Mouse (Mus musculus) small intestine, adult 2 months (tissue): Measurements from ENCODE around the gene Senp6. TPM values are rescaled to one million over a fixed set of nuclear protein-coding genes. Genes with fewer than 3 reads are reported as not detected.

Experiments
- H3K27ac ChIP-seq: fragments of 200-500 bp; 2 replicates; pipeline ENCODE4 v1.5.1; 2012; ENCODE audit warnings: low read depth, low read length, control low read depth, inconsistent platforms; ENCODE audit not compliant: insufficient read depth
- H3K27me3 ChIP-seq: fragments of 200-500 bp; 2 replicates; pipeline ENCODE4 v1.6.1; 2012; ENCODE audit warnings: mild to moderate bottlenecking, moderate library complexity, low read length, inconsistent platforms; ENCODE audit not compliant: control insufficient read depth, insufficient read depth
- H3K36me3 ChIP-seq: fragments of 200-500 bp; 2 replicates; pipeline ENCODE4 v1.6.1; 2012; ENCODE audit warnings: mild to moderate bottlenecking, low read length, control low read depth, inconsistent platforms; ENCODE audit not compliant: control insufficient read depth, insufficient read depth
- H3K4me1 ChIP-seq: fragments of 200-500 bp; 2 replicates; pipeline ENCODE4 v1.6.1; 2012; ENCODE audit warnings: low read length, inconsistent platforms, mixed read lengths; ENCODE audit not compliant: control insufficient read depth, insufficient read depth, insufficient read length
- H3K4me3 ChIP-seq: fragments of 200-500 bp; 2 replicates; pipeline ENCODE4 v1.5.1; 2012; ENCODE audit warnings: low read depth, mild to moderate bottlenecking, control low read depth, inconsistent platforms, low read length, moderate library complexity
- CTCF ChIP-seq: fragments of 200-500 bp; IDR thresholded peaks from 2 replicates; pipeline ENCODE4 v1.5.1; 2012; ENCODE audit warnings: low read depth, mild to moderate bottlenecking, control low read depth, inconsistent platforms, low read length, moderate library complexity, mixed read lengths; ENCODE audit not compliant: insufficient replicate concordance, insufficient read length; ENCODE audit errors: extremely low read depth
- POLR2A ChIP-seq: fragments of 200-500 bp; IDR thresholded peaks from 2 replicates; pipeline ENCODE4 v1.6.1; 2012; ENCODE audit warnings: low read depth, mild to moderate bottlenecking, control low read depth, inconsistent platforms, low read length, moderate library complexity
- WGBS: fragments of 180-500 bp; shearing (Covaris S2); methylation state at CpG from one replicate; pipeline ENCODE4 v1.1.7; 2018; 5-methylcytosine and 5-hydroxymethylcytosine counted together
- polyA plus RNA-seq: library from polyadenylated mRNA; depleted of rRNA; stranded (reverse); fragments of >200 nt; gene quantifications from 2 replicates; pipeline ENCODE4 v1.2.3, GENCODE M21; 2012

The Senp6 gene
- polyA plus RNA-seq, 1 experiment = 14.9 TPM

DNA sequence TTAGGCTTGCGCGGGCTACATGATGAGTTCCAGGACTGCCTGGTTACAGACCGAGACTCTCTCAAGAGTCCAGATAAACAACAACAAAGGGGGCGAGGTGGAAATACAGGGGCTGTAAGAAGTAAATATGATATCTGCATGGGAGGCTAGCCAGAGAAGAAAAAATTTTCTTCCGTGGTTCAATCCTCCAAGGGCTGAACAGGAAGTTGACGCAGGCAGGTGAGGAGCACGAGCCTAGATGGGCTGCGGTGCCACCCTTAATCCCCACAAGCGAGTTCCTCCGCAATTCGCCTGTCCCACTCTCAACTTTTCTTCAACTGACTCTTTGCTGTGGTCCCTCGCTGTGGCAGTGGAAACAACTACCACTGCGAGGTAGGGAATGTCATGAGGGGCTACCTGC, 97.5 kb downstream of the Senp6 start:
- under 1% methylated on average over 13 of the region's 13 CpGs for WGBS
- Histone ChIP-seq H3K27ac (0 out of 2 replicates have a peak overlapping the region, but pooled peaks have one; percentile 0), H3K4me1 (no peaks in the 10 kb centered on the region; the same call in 1 of the 2 replicates), H3K36me3 (no peaks in the 10 kb centered on the region), H3K4me3 (peak overlapping the region; percentile 99), H3K27me3 (no peaks in the 10 kb centered on the region)
- TF ChIP-seq POLR2A (no peak), CTCF (0 out of 2 replicates have a peak, but pooled peaks have one; percentile 4)

- no peaks in the 10 kb centered on the region for H3K36me3 ChIP-seq
- TF ChIP-seq CTCF = 0 out of 2 replicates have a peak, but pooled peaks have one; percentile 4
- peak; percentile 95 for TF ChIP-seq POLR2A
- under 1% methylated on average over 69 of the region's 69 CpGs for WGBS
- no peaks in the 10 kb centered on the region; the same call in 1 of the 2 replicates for H3K4me1 ChIP-seq
- H3K27me3 ChIP-seq = no peaks in the 10 kb centered on the region
- peak within 1 kb of the TSS; percentile 87 for H3K27ac ChIP-seq
- H3K4me3 ChIP-seq = peak within 1 kb of the TSS; percentile 99
Measured at GRCm38 (mm10) chr9:80164611-80165474, 98.1 kb downstream of the Senp6 start, which contains the start of gene Myo6. Gene Myo6 (plus strand): TSS chr9:80165031.

DNA sequence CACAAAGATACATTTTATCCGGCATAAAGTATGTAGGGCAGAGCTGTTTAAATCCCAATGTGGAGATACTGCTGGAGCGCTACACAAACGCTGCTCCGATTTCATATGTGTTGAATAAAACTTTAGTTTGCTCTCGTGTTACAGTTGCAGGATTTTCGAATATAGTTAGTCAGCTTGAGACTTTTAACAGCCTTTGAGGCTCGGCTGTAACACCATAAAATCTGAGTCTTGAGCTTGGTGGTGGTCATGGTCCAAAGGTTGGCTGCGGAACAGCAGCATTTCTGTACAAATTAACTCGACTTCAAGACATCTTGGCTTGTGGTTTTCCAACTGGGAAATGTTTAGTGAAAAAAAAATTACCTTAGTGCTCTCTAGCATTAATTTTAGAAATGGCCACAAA, 99.0 kb downstream of the Senp6 start:
- no peaks in the 10 kb centered on the region for H3K36me3 ChIP-seq
- 10% methylated on average over 9 of the region's 9 CpGs for WGBS
- H3K27ac ChIP-seq = peak overlapping the region; percentile 41
- H3K4me1 ChIP-seq = peaks cover 2% of the 10 kb centered on the region; the same call in 1 of the 2 replicates
- peak overlapping the region; percentile 16; the same call in 1 of the 2 replicates for H3K4me3 ChIP-seq
- H3K27me3 ChIP-seq = no peaks in the 10 kb centered on the region
- TF ChIP-seq POLR2A = no peak
- TF ChIP-seq CTCF = no peak

DNA sequence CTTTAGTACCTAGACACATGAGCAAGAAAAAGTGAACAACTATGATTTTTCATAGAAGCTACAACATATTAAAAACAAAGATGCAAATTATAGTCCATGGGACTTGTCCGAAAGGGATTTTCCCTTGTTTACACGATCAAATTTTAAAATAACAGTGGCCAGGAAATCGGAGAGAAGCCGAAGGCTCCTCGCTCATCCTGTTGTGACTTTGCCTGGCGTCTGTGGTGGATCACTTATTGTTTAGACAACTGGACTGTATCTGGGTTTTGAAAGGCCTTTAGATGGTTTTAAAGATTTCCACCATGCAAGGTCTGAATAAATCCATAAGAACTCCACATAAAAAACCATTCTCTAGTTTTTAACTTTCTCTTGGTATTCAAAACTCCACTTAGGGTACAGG, 99.7 kb downstream of the Senp6 start:
- 12% methylated on average over 6 of the region's 6 CpGs for WGBS
- H3K27ac ChIP-seq = peak overlapping the region; percentile 26; the same call in 1 of the 2 replicates
- peaks cover 4% of the 10 kb centered on the region; the same call in 1 of the 2 replicates for H3K4me1 ChIP-seq
- TF ChIP-seq POLR2A (no peak), CTCF (no peak)
- no peaks in the 10 kb centered on the region for H3K36me3 ChIP-seq
- peak overlapping the region; percentile 47 for H3K4me3 ChIP-seq
- H3K27me3 ChIP-seq = no peaks in the 10 kb centered on the region

GRCm38 (mm10) chr9:80167089-80167488, 100.4 kb downstream of the Senp6 start:
- Histone ChIP-seq H3K4me3 (no peak overlapping the region), H3K4me1 (peaks cover 8% of the 10 kb centered on the region; the same call in 1 of the 2 replicates), H3K36me3 (no peaks in the 10 kb centered on the region), H3K27ac (peak overlapping the region; percentile 38; the same call in 1 of the 2 replicates), H3K27me3 (no peaks in the 10 kb centered on the region)
- no peak for TF ChIP-seq POLR2A
- no peak for TF ChIP-seq CTCF
- WGBS = 18% methylated on average over 4 of the region's 4 CpGs

- H3K4me1 ChIP-seq = peaks cover 11% of the 10 kb centered on the region; the same call in 1 of the 2 replicates
- TF ChIP-seq CTCF = no peak
- TF ChIP-seq POLR2A = no peak
- H3K27me3 ChIP-seq = no peaks in the 10 kb centered on the region
- H3K4me3 ChIP-seq = no peak overlapping the region
- no peak overlapping the region for H3K27ac ChIP-seq
- H3K36me3 ChIP-seq = no peaks in the 10 kb centered on the region
- 86% methylated on average over 9 of the region's 9 CpGs for WGBS
Measured at GRCm38 (mm10) chr9:80169551-80169950, 102.8 kb downstream of the Senp6 start.

DNA sequence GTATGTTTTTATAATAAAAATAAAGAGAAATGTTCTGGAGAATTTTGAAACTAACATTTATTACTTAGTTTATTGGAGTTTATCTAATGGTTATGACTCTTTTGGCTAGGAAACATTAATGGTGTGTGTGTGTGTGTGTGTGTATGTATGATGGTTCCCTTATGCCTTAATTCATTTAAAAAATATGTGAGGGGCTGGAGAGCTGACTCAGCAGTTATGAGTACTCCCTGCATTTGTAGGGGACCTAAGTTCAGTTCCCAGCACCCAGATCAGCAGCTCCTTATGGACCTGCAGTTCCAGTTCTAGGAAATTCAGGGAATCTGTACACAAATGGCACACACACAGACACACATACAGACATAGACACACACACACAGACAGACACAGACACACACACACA, 104.5 kb downstream of the Senp6 start:
- TF ChIP-seq POLR2A (no peak), CTCF (no peak)

More for the DNA sequence above, 104.5 kb downstream of the Senp6 start:
- Histone ChIP-seq H3K4me3 (no peak overlapping the region), H3K27ac (no peak overlapping the region), H3K27me3 (no peaks in the 10 kb centered on the region), H3K4me1 (peaks cover 11% of the 10 kb centered on the region; the same call in 1 of the 2 replicates), H3K36me3 (no peaks in the 10 kb centered on the region; the same call in 1 of the 2 replicates)
